Mouse (Mus musculus): Measurements from ENCODE around the gene 1700003E16Rik.

GRCm38 (mm10) chr6:83147280-83147679 lies 8.9 kb upstream of the 1700003E16Rik start:
- TF ChIP-seq RAD21 (IDR thresholded peaks at IDR 0.05; ENCODE audit: low read depth, low read length) (no peak), BHLHE40 (IDR thresholded peaks at IDR 0.05; ENCODE audit: low read depth, low read length) (no peak), CTCF (conservative IDR thresholded peaks at IDR 0.05 in 1 of 2, IDR thresholded peaks at IDR 0.05 in 1 of 2; ENCODE audit: low read depth in 2 of 2, low read length in 2 of 2) (no peak), MXI1 (IDR thresholded peaks at IDR 0.05; ENCODE audit: low read depth, low read length) (no peak), CHD2 (IDR thresholded peaks at IDR 0.05; ENCODE audit: low read length) (no peak), ZC3H11A (IDR thresholded peaks at IDR 0.05; ENCODE audit: low read depth, low read length) (no peak), MAX (IDR thresholded peaks at IDR 0.05; ENCODE audit: low read length) (no peak), MEF2A (IDR thresholded peaks at IDR 0.05; ENCODE audit: borderline replicate concordance, low read depth, low read length) (no peak), ZKSCAN1 (IDR thresholded peaks at IDR 0.05; ENCODE audit: borderline replicate concordance, low read depth, low read length) (no peak)
